Mouse (Mus musculus) lung, postnatal 0 days (tissue): ENCODE measurements around the gene Fuca2.

Source experiments
- CTCF ChIP-seq: IDR thresholded peaks from 2 replicates; pipeline ENCODE4 v1.5.1; 2016; ENCODE audit warnings: antibody characterized with exemption, mild to moderate bottlenecking
- EP300 ChIP-seq: IDR thresholded peaks from 2 replicates; pipeline ENCODE4 v1.6.1; 2016; ENCODE audit warnings: antibody characterized with exemption, mild to moderate bottlenecking, control low read depth

- TF ChIP-seq CTCF = no peak
- no peak for TF ChIP-seq EP300
These were observed 20.0 kb upstream of the Fuca2 start for GRCm38 (mm10) chr10:13479341-13479740.
